Mouse (Mus musculus) bone marrow macrophage, adult 2 months (primary cell): Measurements from ENCODE around the gene Mpdu1. TPM values are rescaled to one million over a fixed set of nuclear protein-coding genes. Genes with fewer than 3 reads are reported as not detected.

ENCODE experiments used
- H3K27ac ChIP-seq: 2 replicates; pipeline ENCODE4 v1.5.1; 2012; ENCODE audit warnings: low read depth, low read length; ENCODE audit not compliant: insufficient read depth
- H3K4me1 ChIP-seq: 2 replicates; pipeline ENCODE4 v1.6.1; 2012; ENCODE audit warnings: low read length; ENCODE audit not compliant: control insufficient read depth, insufficient read depth
- H3K4me3 ChIP-seq: 2 replicates; pipeline ENCODE4 v1.5.1; 2012; ENCODE audit warnings: mild to moderate bottlenecking, low read length, moderate library complexity; ENCODE audit not compliant: insufficient read depth
- CTCF ChIP-seq: IDR thresholded peaks from 2 replicates; pipeline ENCODE4 v1.5.1; 2012; ENCODE audit warnings: low read depth, mild to moderate bottlenecking, low read length, moderate library complexity
- POLR2A ChIP-seq: IDR thresholded peaks from 2 replicates; pipeline ENCODE4 v1.6.1; 2012; ENCODE audit warnings: mild to moderate bottlenecking, low read depth, low read length, borderline replicate concordance
- polyA plus RNA-seq: library from polyadenylated mRNA; stranded (reverse); fragments of >200 nt; gene quantifications from 2 replicates; pipeline ENCODE4 v1.2.4, GENCODE M21; 2012; ENCODE audit not compliant: missing spikeins, insufficient read depth, insufficient read length

Mpdu1 gene
- polyA plus RNA-seq, 1 experiment: 68.9 TPM

- Histone ChIP-seq H3K4me1 (peaks cover 20% of the 10 kb centered on the region), H3K4me3 (peak overlapping the region; percentile 90)
Measured at GRCm38 (mm10) chr11:69664841-69665240, 2.4 kb upstream of the Mpdu1 start.

GRCm38 (mm10) chr11:69663795-69664194 is 1.4 kb upstream of the Mpdu1 start:
- H3K4me3 ChIP-seq: peak overlapping the region; percentile 90
- H3K4me1 ChIP-seq: peaks cover 20% of the 10 kb centered on the region
- TF ChIP-seq CTCF (no peak), POLR2A (no peak)

More at GRCm38 (mm10) chr11:69664841-69665240, 2.4 kb upstream of the Mpdu1 start:
- TF ChIP-seq CTCF (peak; percentile 16; the same call in 1 of the 2 replicates), POLR2A (no peak)
- peak overlapping the region; percentile 96 for H3K27ac ChIP-seq

GRCm38 (mm10) chr11:69662967-69663671 is 677 bp upstream of the Mpdu1 start:
- peaks cover 16% of the 10 kb centered on the region for H3K4me1 ChIP-seq
- H3K4me3 ChIP-seq: peak overlapping the region; percentile 90
- TF ChIP-seq POLR2A: no peak
- no peak for TF ChIP-seq CTCF
- H3K27ac ChIP-seq: peak overlapping the region; percentile 96

More at GRCm38 (mm10) chr11:69663795-69664194, 1.4 kb upstream of the Mpdu1 start:
- peak overlapping the region; percentile 96 for H3K27ac ChIP-seq

GRCm38 (mm10) chr11:69661221-69661881 is 1.1 kb downstream of the Mpdu1 start:
- TF ChIP-seq CTCF (no peak), POLR2A (no peak)
- peak overlapping the region; percentile 90 for H3K4me3 ChIP-seq
- peaks cover 9% of the 10 kb centered on the region for H3K4me1 ChIP-seq
- peak overlapping the region; percentile 96 for H3K27ac ChIP-seq

- Histone ChIP-seq H3K4me3 (no peak overlapping the region), H3K27ac (no peak overlapping the region), H3K4me1 (peaks cover 12% of the 10 kb centered on the region)
- TF ChIP-seq POLR2A (no peak), CTCF (no peak)
Measured at GRCm38 (mm10) chr11:69657462-69657881, 5.0 kb downstream of the Mpdu1 start.

- Histone ChIP-seq H3K4me1 (peaks cover 12% of the 10 kb centered on the region), H3K27ac (no peak overlapping the region), H3K4me3 (no peak overlapping the region)
- TF ChIP-seq CTCF: peak; percentile 73
- no peak for TF ChIP-seq POLR2A
Measured at GRCm38 (mm10) chr11:69656617-69657461, 5.6 kb downstream of the Mpdu1 start.

GRCm38 (mm10) chr11:69656065-69656455 is 6.4 kb downstream of the Mpdu1 start:
- Histone ChIP-seq H3K27ac (no peak overlapping the region), H3K4me1 (peaks cover 12% of the 10 kb centered on the region), H3K4me3 (no peak overlapping the region)
- TF ChIP-seq CTCF: no peak
- no peak for TF ChIP-seq POLR2A

- Histone ChIP-seq H3K4me1 (peaks cover 12% of the 10 kb centered on the region), H3K27ac (peak within 1 kb of the TSS; percentile 64), H3K4me3 (no peak within 1 kb of the TSS)
- no peak for TF ChIP-seq POLR2A
- TF ChIP-seq CTCF: no peak
Measured at GRCm38 (mm10) chr11:69655264-69656064, 7.0 kb downstream of the Mpdu1 start, which contains the start of gene Sox15. TSS of gene Sox15 (plus strand) at chr11:69655314.

- peak overlapping the region; percentile 64 for H3K27ac ChIP-seq
- peaks cover 12% of the 10 kb centered on the region for H3K4me1 ChIP-seq
- no peak overlapping the region for H3K4me3 ChIP-seq
- TF ChIP-seq POLR2A (no peak), CTCF (no peak)
Measured at GRCm38 (mm10) chr11:69654760-69655159, 7.7 kb downstream of the Mpdu1 start.

GRCm38 (mm10) chr11:69653399-69653798 is 9.0 kb downstream of the Mpdu1 start:
- no peak overlapping the region for H3K27ac ChIP-seq
- no peak overlapping the region for H3K4me3 ChIP-seq
- TF ChIP-seq CTCF (no peak), POLR2A (no peak)
- peaks cover 12% of the 10 kb centered on the region for H3K4me1 ChIP-seq
